Mouse (Mus musculus): ENCODE measurements around the gene Cox8a. TPM values are rescaled to one million over a fixed set of nuclear protein-coding genes. Genes with fewer than 3 reads are reported as not detected.

Cox8a gene
- polyA plus RNA-seq, 1 experiment from 2014 or later = 1,144 TPM

DNA sequence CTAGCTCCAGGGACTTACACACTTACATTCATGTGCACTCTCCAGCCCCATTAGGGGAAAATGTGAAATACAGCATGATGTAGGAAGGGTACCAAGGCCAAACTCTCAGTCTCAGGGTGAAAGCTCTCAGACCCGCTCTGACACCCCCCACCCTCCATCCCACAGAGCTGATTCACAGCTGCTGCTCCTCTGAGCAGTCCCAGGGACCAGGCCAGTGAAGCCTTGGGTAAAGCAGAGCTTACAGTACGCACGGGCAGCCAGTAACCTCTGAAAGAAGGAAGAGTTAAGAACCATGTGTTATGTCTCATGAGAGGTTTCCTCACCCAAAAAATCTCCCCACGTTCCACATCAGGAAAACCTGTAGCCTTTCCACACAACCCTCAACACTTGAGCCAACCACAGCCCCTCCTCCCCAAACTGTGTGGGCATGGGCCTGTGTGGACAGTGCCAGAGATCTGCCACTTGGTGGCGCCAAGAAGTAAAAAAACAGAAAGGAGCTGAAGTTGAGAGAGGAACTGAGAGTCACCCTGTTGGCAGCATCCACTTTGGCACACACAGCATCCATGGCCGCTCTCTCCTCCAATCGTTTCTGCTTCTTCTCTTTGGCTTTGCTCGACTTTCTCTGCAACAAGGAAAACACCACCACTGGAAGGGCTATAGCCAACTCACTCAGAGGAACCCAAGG, 17.3 kb upstream of the Cox8a start:
- 55% methylated on average over 8 of the region's 8 CpGs for WGBS
- H3K4me2 ChIP-seq (replicated peaks; ENCODE audit: low read depth, low read length) = no peak overlapping the region
- peaks cover 25% of the 10 kb centered on the region for H3K36me3 ChIP-seq (ENCODE audit: control insufficient read depth, insufficient read depth, low read length)

DNA sequence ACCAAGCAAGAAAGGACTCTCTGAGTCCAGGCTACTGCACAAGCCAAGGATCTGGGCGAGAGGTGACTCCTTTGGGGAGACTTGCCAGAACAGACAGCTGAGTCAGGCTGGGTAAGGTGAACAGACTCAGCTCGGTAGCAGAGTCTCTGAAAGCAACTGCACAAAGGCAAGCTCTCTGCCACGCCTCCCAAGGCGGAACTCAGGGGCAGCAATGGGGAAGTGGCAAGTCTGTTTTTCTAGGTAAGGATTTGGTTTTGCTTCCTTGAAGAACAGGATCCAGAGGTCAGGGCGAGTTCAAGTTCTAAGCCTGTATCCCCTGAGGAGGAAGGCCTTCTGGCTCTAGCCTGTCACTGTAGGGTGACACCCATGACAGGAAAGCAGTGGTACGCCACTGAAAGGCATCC, 9.1 kb upstream of the Cox8a start:
- Histone ChIP-seq H3K4me3 (ENCODE audit: low read depth, low read length) (no peak overlapping the region), H3K27me3 (ENCODE audit: control insufficient read depth, insufficient read depth, low read length) (no peaks in the 10 kb centered on the region), H3K27ac (ENCODE audit: low read length) (no peak overlapping the region), H3K36me3 (ENCODE audit: control insufficient read depth, insufficient read depth, low read length) (peaks cover 40% of the 10 kb centered on the region), H3K4me2 (replicated peaks; ENCODE audit: low read depth, low read length) (no peak overlapping the region), H3K9ac (replicated peaks; ENCODE audit: low read depth, low read length) (no peak overlapping the region), H3K4me1 (ENCODE audit: control insufficient read depth, insufficient read depth, low read length) (no peaks in the 10 kb centered on the region), H3K9me3 (ENCODE audit: control insufficient read depth, low read depth, low read length) (no peaks in the 10 kb centered on the region)
- WGBS = 68% methylated on average over 6 of the region's 6 CpGs
- ATAC-seq (ENCODE audit: insufficient number of reproducible peaks, insufficient read depth, low FRiP score, low read depth) = peak; percentile 51; the same call in 1 of the 2 replicates

More for the DNA sequence above, 17.3 kb upstream of the Cox8a start:
- ATAC-seq (ENCODE audit: insufficient number of reproducible peaks, insufficient read depth, low FRiP score, low read depth) = peak; percentile 69; the same call in 1 of the 2 replicates
- Histone ChIP-seq H3K9me3 (ENCODE audit: control insufficient read depth, low read depth, low read length) (no peaks in the 10 kb centered on the region), H3K4me1 (ENCODE audit: control insufficient read depth, insufficient read depth, low read length) (peaks cover 4% of the 10 kb centered on the region; the same call in 1 of the 2 replicates), H3K9ac (replicated peaks; ENCODE audit: low read depth, low read length) (no peak overlapping the region), H3K27me3 (ENCODE audit: control insufficient read depth, insufficient read depth, low read length) (no peaks in the 10 kb centered on the region), H3K4me3 (ENCODE audit: low read depth, low read length) (no peak overlapping the region), H3K27ac (ENCODE audit: low read length) (no peak overlapping the region)

DNA sequence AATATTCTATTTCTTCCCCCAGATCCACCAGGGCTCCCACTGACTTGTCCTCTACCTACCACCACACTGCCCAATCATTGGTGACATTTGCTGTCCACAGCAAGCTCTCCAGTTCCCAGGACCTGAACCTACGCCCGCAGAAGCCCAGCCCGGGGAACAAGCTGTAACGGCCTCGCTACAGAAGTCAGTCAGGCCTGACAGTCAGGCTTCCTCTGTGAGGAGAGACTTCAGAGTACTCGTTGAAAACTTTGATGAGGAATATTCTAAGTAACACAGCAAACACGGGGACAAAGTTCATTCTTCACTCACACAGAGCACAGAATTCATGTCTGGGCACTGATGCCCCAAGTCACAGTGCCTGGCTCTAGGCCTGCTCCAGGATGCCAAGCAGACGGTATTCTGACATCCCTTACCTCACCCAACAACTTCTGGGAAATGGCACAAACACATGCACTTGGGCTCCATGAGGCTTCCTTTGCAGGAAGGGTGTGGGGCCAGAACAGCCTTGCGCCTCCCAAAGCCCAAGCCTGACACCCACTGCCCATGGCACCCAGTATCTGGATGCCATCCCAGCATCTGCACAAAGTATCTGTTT, 7.8 kb upstream of the Cox8a start:
- Histone ChIP-seq H3K36me3 (ENCODE audit: control insufficient read depth, insufficient read depth, low read length) (peaks cover 31% of the 10 kb centered on the region), H3K4me3 (ENCODE audit: low read depth, low read length) (no peak overlapping the region), H3K27me3 (ENCODE audit: control insufficient read depth, insufficient read depth, low read length) (no peaks in the 10 kb centered on the region), H3K9me3 (ENCODE audit: control insufficient read depth, low read depth, low read length) (no peaks in the 10 kb centered on the region), H3K9ac (replicated peaks; ENCODE audit: low read depth, low read length) (no peak overlapping the region), H3K4me1 (ENCODE audit: control insufficient read depth, insufficient read depth, low read length) (no peaks in the 10 kb centered on the region), H3K4me2 (replicated peaks; ENCODE audit: low read depth, low read length) (no peak overlapping the region), H3K27ac (ENCODE audit: low read length) (no peak overlapping the region)
- WGBS = 86% methylated on average over 9 of the region's 9 CpGs
- ATAC-seq (ENCODE audit: insufficient number of reproducible peaks, insufficient read depth, low FRiP score, low read depth) = no peak

DNA sequence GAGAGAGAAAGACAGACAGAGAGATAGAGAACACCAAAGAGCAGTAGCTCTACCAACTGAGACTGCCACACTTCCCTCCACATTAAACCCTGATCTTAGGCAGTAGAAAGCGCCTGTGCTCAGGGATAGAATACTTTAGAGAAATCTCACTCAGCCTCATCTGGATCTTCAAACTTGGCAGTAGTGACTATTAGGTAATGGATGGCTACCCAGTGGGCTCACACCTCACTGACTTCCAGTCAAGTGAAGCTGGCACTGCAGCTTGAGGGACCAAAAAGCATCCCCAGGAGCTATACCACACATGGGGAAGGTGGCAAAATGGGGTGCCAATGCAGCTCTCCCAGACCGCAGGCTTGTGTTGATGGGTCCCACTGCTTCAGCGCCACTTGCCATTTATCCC, 6.8 kb upstream of the Cox8a start:
- Histone ChIP-seq H3K27me3 (ENCODE audit: control insufficient read depth, insufficient read depth, low read length) (no peaks in the 10 kb centered on the region), H3K9ac (replicated peaks; ENCODE audit: low read depth, low read length) (no peak overlapping the region), H3K4me3 (ENCODE audit: low read depth, low read length) (no peak overlapping the region), H3K4me1 (ENCODE audit: control insufficient read depth, insufficient read depth, low read length) (no peaks in the 10 kb centered on the region), H3K4me2 (replicated peaks; ENCODE audit: low read depth, low read length) (no peak overlapping the region), H3K27ac (ENCODE audit: low read length) (no peak overlapping the region), H3K9me3 (ENCODE audit: control insufficient read depth, low read depth, low read length) (no peaks in the 10 kb centered on the region), H3K36me3 (ENCODE audit: control insufficient read depth, insufficient read depth, low read length) (peaks cover 23% of the 10 kb centered on the region)
- no peak for ATAC-seq (ENCODE audit: insufficient number of reproducible peaks, insufficient read depth, low FRiP score, low read depth)
- 92% methylated on average over 3 of the region's 3 CpGs for WGBS

DNA sequence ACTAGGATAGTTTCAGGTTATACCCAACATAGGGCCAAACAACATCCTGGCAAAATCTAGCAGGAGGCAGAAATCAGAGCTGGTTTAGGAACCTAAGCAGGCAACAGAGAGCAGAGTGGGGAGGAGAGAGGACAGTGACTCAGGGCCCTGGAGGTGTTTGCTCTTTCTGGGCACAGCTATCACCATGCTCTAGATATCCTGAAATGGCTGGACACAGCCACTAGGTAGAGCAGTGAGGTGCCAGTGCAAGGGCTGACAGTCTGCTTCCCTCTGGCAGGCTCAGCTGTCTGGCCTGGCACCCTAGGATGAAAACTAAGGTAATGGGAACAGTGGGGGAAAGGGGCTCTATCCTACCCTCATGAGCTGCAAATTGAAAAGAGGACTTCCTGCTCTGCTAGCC, 6.1 kb upstream of the Cox8a start:
- no peak for ATAC-seq (ENCODE audit: insufficient number of reproducible peaks, insufficient read depth, low FRiP score, low read depth)

DNA sequence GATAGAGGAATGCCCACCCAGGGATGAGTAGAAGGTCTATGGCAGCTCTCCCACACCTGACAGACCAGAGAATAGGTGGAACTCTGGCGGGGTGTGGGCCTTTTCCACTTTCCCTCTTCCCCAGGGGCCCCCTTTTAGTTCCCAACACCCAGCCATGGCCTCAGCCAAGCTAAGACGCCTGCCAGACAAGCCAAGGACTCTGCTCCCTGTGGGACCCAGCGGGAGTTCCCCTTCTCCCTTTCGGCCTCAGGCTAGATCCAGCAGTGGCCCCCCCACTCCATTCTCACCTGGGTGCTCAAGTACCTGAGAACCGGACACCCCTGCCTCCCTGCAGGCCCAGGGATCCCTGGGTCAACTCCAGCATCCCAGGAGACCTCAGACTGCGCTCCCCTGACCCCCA, 4.8 kb upstream of the Cox8a start:
- Histone ChIP-seq H3K9me3 (ENCODE audit: control insufficient read depth, low read depth, low read length) (no peaks in the 10 kb centered on the region), H3K4me1 (ENCODE audit: control insufficient read depth, insufficient read depth, low read length) (0 out of 2 replicates have a peak, but pooled peaks cover 4% of the 10 kb centered on the region), H3K27ac (ENCODE audit: low read length) (no peak overlapping the region), H3K27me3 (ENCODE audit: control insufficient read depth, insufficient read depth, low read length) (no peaks in the 10 kb centered on the region), H3K4me3 (ENCODE audit: low read depth, low read length) (no peak overlapping the region), H3K4me2 (replicated peaks; ENCODE audit: low read depth, low read length) (no peak overlapping the region), H3K36me3 (ENCODE audit: control insufficient read depth, insufficient read depth, low read length) (peaks cover 6% of the 10 kb centered on the region; the same call in 1 of the 2 replicates), H3K9ac (replicated peaks; ENCODE audit: low read depth, low read length) (no peak overlapping the region)
- WGBS = 84% methylated on average over 6 of the region's 6 CpGs
- no peak for ATAC-seq (ENCODE audit: insufficient number of reproducible peaks, insufficient read depth, low FRiP score, low read depth)

More for the DNA sequence above, 6.1 kb upstream of the Cox8a start:
- H3K4me2 ChIP-seq (replicated peaks; ENCODE audit: low read depth, low read length) = no peak overlapping the region
- H3K9ac ChIP-seq (replicated peaks; ENCODE audit: low read depth, low read length) = no peak overlapping the region
- no peak overlapping the region for H3K4me3 ChIP-seq (ENCODE audit: low read depth, low read length)
- H3K9me3 ChIP-seq (ENCODE audit: control insufficient read depth, low read depth, low read length) = no peaks in the 10 kb centered on the region
- no peak overlapping the region for H3K27ac ChIP-seq (ENCODE audit: low read length)
- peaks cover 18% of the 10 kb centered on the region for H3K36me3 ChIP-seq (ENCODE audit: control insufficient read depth, insufficient read depth, low read length)
- H3K4me1 ChIP-seq (ENCODE audit: control insufficient read depth, insufficient read depth, low read length) = no peaks in the 10 kb centered on the region
- H3K27me3 ChIP-seq (ENCODE audit: control insufficient read depth, insufficient read depth, low read length) = no peaks in the 10 kb centered on the region

DNA sequence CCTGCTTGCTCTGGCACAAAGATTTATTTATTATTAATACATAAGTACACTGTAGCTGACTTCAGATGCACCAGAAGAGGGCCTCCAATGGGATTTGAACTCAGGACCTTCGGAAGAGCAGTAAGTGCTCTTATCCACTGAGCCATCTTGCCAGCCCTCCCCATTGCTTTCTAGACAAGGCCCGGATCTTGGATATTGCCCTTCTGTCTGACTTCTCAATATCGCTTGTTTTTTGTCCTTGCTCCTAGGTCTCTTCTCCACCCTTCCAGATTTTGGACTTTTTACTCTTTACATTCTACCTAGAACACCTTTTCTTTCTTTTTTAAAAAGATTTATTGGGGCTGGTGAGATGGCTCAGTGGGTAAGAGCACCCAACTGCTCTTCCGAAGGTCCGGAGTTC, 1.3 kb upstream of the Cox8a start:
- H3K4me1 ChIP-seq (ENCODE audit: control insufficient read depth, insufficient read depth, low read length) = peaks cover 21% of the 10 kb centered on the region
- no peaks in the 10 kb centered on the region for H3K9me3 ChIP-seq (ENCODE audit: control insufficient read depth, low read depth, low read length)
- no peak for ATAC-seq (ENCODE audit: insufficient number of reproducible peaks, insufficient read depth, low FRiP score, low read depth)
- peaks cover 18% of the 10 kb centered on the region for H3K36me3 ChIP-seq (ENCODE audit: control insufficient read depth, insufficient read depth, low read length)
- H3K27ac ChIP-seq (ENCODE audit: low read length) = no peak overlapping the region
- no peak overlapping the region for H3K9ac ChIP-seq (replicated peaks; ENCODE audit: low read depth, low read length)
- H3K27me3 ChIP-seq (ENCODE audit: control insufficient read depth, insufficient read depth, low read length) = no peaks in the 10 kb centered on the region
- no peak overlapping the region for H3K4me3 ChIP-seq (ENCODE audit: low read depth, low read length)
- no peak overlapping the region for H3K4me2 ChIP-seq (replicated peaks; ENCODE audit: low read depth, low read length)
- WGBS = 93% methylated on average over 5 of the region's 5 CpGs

DNA sequence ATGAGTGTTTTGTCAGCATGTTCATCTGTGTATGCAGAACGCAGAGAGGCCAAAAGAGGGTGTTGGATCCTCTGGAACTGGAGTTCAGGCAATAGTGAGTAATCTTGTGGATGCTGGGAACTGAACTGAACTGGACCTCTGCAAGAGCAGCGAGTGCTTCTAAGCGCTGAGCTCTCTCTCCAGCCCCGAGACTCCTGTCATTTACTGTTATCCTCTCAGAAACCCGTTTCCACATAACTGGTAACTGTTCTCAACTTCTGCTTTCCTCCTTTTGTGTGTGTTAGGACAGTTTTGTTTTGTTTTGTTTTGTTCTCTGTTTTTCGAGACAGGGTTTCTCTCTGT, 481 bp upstream of the Cox8a start:
- peaks cover 21% of the 10 kb centered on the region for H3K4me1 ChIP-seq (ENCODE audit: control insufficient read depth, insufficient read depth, low read length)
- no peak overlapping the region for H3K9ac ChIP-seq (replicated peaks; ENCODE audit: low read depth, low read length)
- H3K4me2 ChIP-seq (replicated peaks; ENCODE audit: low read depth, low read length) = peak overlapping the region; percentile 42
- peak overlapping the region; percentile 65 for H3K4me3 ChIP-seq (ENCODE audit: low read depth, low read length)
- ATAC-seq (ENCODE audit: insufficient number of reproducible peaks, insufficient read depth, low FRiP score, low read depth) = no peak
- no peaks in the 10 kb centered on the region for H3K27me3 ChIP-seq (ENCODE audit: control insufficient read depth, insufficient read depth, low read length)
- WGBS = 8% methylated on average over 6 of the region's 6 CpGs
- peaks cover 19% of the 10 kb centered on the region for H3K36me3 ChIP-seq (ENCODE audit: control insufficient read depth, insufficient read depth, low read length)
- no peak overlapping the region for H3K27ac ChIP-seq (ENCODE audit: low read length)
- no peaks in the 10 kb centered on the region for H3K9me3 ChIP-seq (ENCODE audit: control insufficient read depth, low read depth, low read length)

DNA sequence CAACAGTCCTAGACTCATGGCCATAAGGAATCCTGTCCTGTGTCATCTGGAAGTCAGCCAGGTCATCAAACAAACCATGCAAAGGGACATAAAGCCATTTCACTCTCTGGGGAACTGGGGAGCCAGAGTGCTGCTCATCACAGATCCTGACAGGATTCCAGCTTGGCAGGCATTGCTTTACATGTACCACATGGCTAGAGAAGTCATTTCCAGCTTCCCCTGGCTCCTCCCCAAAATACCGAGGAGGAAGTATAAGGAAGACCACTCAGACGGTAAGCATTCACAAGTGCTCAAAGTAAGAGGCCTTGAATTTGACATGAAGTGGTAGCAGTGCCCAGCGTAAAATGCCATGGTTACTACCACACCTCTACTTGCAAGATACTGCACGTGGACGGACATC, 2.9 kb downstream of the Cox8a start:
- Histone ChIP-seq H3K4me2 (replicated peaks; ENCODE audit: low read depth, low read length) (no peak overlapping the region), H3K27me3 (ENCODE audit: control insufficient read depth, insufficient read depth, low read length) (no peaks in the 10 kb centered on the region), H3K9ac (replicated peaks; ENCODE audit: low read depth, low read length) (no peak overlapping the region), H3K4me1 (ENCODE audit: control insufficient read depth, insufficient read depth, low read length) (peaks cover 21% of the 10 kb centered on the region), H3K4me3 (ENCODE audit: low read depth, low read length) (no peak overlapping the region), H3K36me3 (ENCODE audit: control insufficient read depth, insufficient read depth, low read length) (peaks cover 25% of the 10 kb centered on the region), H3K27ac (ENCODE audit: low read length) (no peak overlapping the region), H3K9me3 (ENCODE audit: control insufficient read depth, low read depth, low read length) (no peaks in the 10 kb centered on the region)
- no peak for ATAC-seq (ENCODE audit: insufficient number of reproducible peaks, insufficient read depth, low FRiP score, low read depth)
- 79% methylated on average over 5 of the region's 5 CpGs for WGBS

Measured in stomach, embryonic 14.5 days (tissue).